Mouse (Mus musculus) brain, adult 2 months (tissue): Measurements from ENCODE around the gene Unk.

Experiments
- DNase-seq: peaks from one replicate; pipeline ENCODE4 v3.0.0; 2011; ENCODE audit warnings: low read depth, low spot score

Gene Unk

GRCm38 (mm10) chr11:116063562-116063961 is 33.4 kb downstream of the Unk start:
- peak; percentile 99 for DNase-seq

- no peak for DNase-seq
Observed at GRCm38 (mm10) chr11:116064187-116064867, 34.2 kb downstream of the Unk start.

- DNase-seq = peak; percentile 42
Observed at GRCm38 (mm10) chr11:116065345-116065744, 35.2 kb downstream of the Unk start.

GRCm38 (mm10) chr11:116071510-116071909 is 41.4 kb downstream of the Unk start:
- DNase-seq = no peak

GRCm38 (mm10) chr11:116072608-116073007 is 42.5 kb downstream of the Unk start:
- no peak for DNase-seq

- no peak for DNase-seq
Observed at GRCm38 (mm10) chr11:116074436-116074991, 44.4 kb downstream of the Unk start.

- DNase-seq = no peak
Observed at GRCm38 (mm10) chr11:116075539-116076265, 45.6 kb downstream of the Unk start.

GRCm38 (mm10) chr11:116076266-116076540 is 46.1 kb downstream of the Unk start:
- no peak for DNase-seq

GRCm38 (mm10) chr11:116076836-116077235 is 46.7 kb downstream of the Unk start:
- no peak for DNase-seq

GRCm38 (mm10) chr11:116077446-116078204 is 47.5 kb downstream of the Unk start, which contains the start of gene Unc13d:
Gene Unc13d (minus strand): TSS chr11:116077961.
- DNase-seq = peak; percentile 67

- DNase-seq = peak; percentile 35
Observed at GRCm38 (mm10) chr11:116078221-116078620, 48.1 kb downstream of the Unk start.

- peak; percentile 34 for DNase-seq
Observed at GRCm38 (mm10) chr11:116078676-116079320, 48.7 kb downstream of the Unk start.

- peak; percentile 94 for DNase-seq
Observed at GRCm38 (mm10) chr11:116079511-116079910, 49.4 kb downstream of the Unk start.

- DNase-seq = peak; percentile 78
Observed at GRCm38 (mm10) chr11:116081081-116081480, 51.0 kb downstream of the Unk start.

GRCm38 (mm10) chr11:116083096-116083672 is 53.1 kb downstream of the Unk start:
- DNase-seq = no peak

GRCm38 (mm10) chr11:116084166-116084565 is 54.0 kb downstream of the Unk start:
- DNase-seq = no peak

GRCm38 (mm10) chr11:116086258-116087193 is 56.4 kb downstream of the Unk start, which contains the start of gene Wbp2:
Gene Wbp2 (minus strand): TSS chr11:116086995.
- peak; percentile 100 for DNase-seq

- DNase-seq = peak; percentile 93
Observed at GRCm38 (mm10) chr11:116087194-116088130, 57.3 kb downstream of the Unk start.

- DNase-seq = no peak
Observed at GRCm38 (mm10) chr11:116088188-116088587, 58.1 kb downstream of the Unk start.
